8 mouse cellular contexts compared by ENCODE assay signal in genomic region chr19:31663437-31664158, GRCm38 (mm10).
A peak's percentile ranks its signal among the peaks of the same experiment; 100 is the strongest.
DNase-seq lines count a peak whose midpoint lies in the region; ATAC-seq lines count a peak whose summit lies in the region.

No protein-coding gene starts in this region.

- H3K27me3 ChIP-seq in forebrain, embryonic 11.5 days (ENCODE audit: control insufficient read depth, insufficient read depth, low read length), result no peaks in the 10 kb centered on the region
- peaks cover 11% of the 10 kb centered on the region for H3K27me3 ChIP-seq in intestine, embryonic 15.5 days (replicated peaks)
- H3K27me3 ChIP-seq in liver, embryonic 13.5 days, result peaks cover 35% of the 10 kb centered on the region

- no peaks in the 10 kb centered on the region for H3K9me3 ChIP-seq in forebrain, embryonic 11.5 days (ENCODE audit: control insufficient read depth, low read length)
- H3K9me3 ChIP-seq in intestine, embryonic 15.5 days, result no peaks in the 10 kb centered on the region
- H3K9me3 ChIP-seq in liver, embryonic 13.5 days (replicated peaks), result no peaks in the 10 kb centered on the region

- no peaks in the 10 kb centered on the region; the same call in 1 of the 2 replicates for H3K4me1 ChIP-seq in forebrain, embryonic 11.5 days (replicated peaks; ENCODE audit: control insufficient read depth, insufficient read depth, low read length)
- peaks cover 6% of the 10 kb centered on the region; the same call in 1 of the 2 replicates for H3K4me1 ChIP-seq in intestine, embryonic 15.5 days (replicated peaks)
- H3K4me1 ChIP-seq in liver, embryonic 13.5 days (replicated peaks), result peaks cover 7% of the 10 kb centered on the region; the same call in 1 of the 2 replicates

- H3K4me3 ChIP-seq in forebrain, embryonic 11.5 days (ENCODE audit: low read depth, low read length), result peak overlapping the region; percentile 62
- H3K4me3 ChIP-seq in intestine, embryonic 15.5 days (replicated peaks), result peak overlapping the region; percentile 58
- peak overlapping the region; percentile 53 for H3K4me3 ChIP-seq in liver, embryonic 13.5 days (replicated peaks)

- WGBS in forebrain, embryonic 11.5 days, result 5% methylated on average over 39 of the region's 39 CpGs
- 6% methylated on average over 39 of the region's 39 CpGs for WGBS in intestine, embryonic 15.5 days
- WGBS in liver, embryonic 13.5 days (ENCODE audit: insufficient replicate concordance), result 12% methylated on average over 39 of the region's 39 CpGs

- DNase-seq in gastrocnemius, postnatal 10 days, result peak; percentile 27
- no peak for DNase-seq in gastrocnemius, postnatal 36 days
- peak; percentile 60 for DNase-seq in Muller cell, postnatal 12 days (ENCODE audit: inconsistent ontology term)
- peak; percentile 80 for DNase-seq in forebrain, embryonic 11.5 days (ENCODE audit: low spot score)
- DNase-seq in liver, embryonic 13.5 days, result no peak
- peak; percentile 44 to 59 for DNase-seq in right cerebral cortex, adult 2 months (ENCODE audit: low spot score in 2 of 2)
- DNase-seq in ovary, postnatal 36 days (ENCODE audit: low spot score), result no peak

- H3K27ac ChIP-seq in forebrain, embryonic 11.5 days (ENCODE audit: low read depth, low read length), result no peak overlapping the region
- peak overlapping the region; percentile 81 for H3K27ac ChIP-seq in intestine, embryonic 15.5 days
- no peak overlapping the region for H3K27ac ChIP-seq in liver, embryonic 13.5 days

- H3K36me3 ChIP-seq in forebrain, embryonic 11.5 days (ENCODE audit: control insufficient read depth, insufficient read depth, low read length), result no peaks in the 10 kb centered on the region
- H3K36me3 ChIP-seq in intestine, embryonic 15.5 days, result no peaks in the 10 kb centered on the region
- H3K36me3 ChIP-seq in liver, embryonic 13.5 days, result no peaks in the 10 kb centered on the region

- intact Hi-C loops in gastrocnemius, postnatal 36 days (cut with DNase I), result no loop called here

- peak; percentile 86 for ATAC-seq in forebrain, embryonic 11.5 days (replicated peaks; ENCODE audit: low FRiP score)
- peak; percentile 73 for ATAC-seq in intestine, embryonic 15.5 days
- no peak for ATAC-seq in liver, embryonic 13.5 days (ENCODE audit: low read depth)

- peak overlapping the region; percentile 97 for H3K4me2 ChIP-seq in forebrain, embryonic 11.5 days (ENCODE audit: low read depth, low read length, severe bottlenecking)
- peak overlapping the region; percentile 93 for H3K4me2 ChIP-seq in intestine, embryonic 15.5 days (replicated peaks)
- H3K4me2 ChIP-seq in liver, embryonic 13.5 days, result peak overlapping the region; percentile 70

- peak overlapping the region; percentile 75 for H3K9ac ChIP-seq in forebrain, embryonic 11.5 days (ENCODE audit: low read length)
- H3K9ac ChIP-seq in intestine, embryonic 15.5 days, result peak overlapping the region; percentile 68
- peak overlapping the region; percentile 37; the same call in 1 of the 2 replicates for H3K9ac ChIP-seq in liver, embryonic 13.5 days

Comparison
In these comparisons a context has a peak if more than half of its experiments do, and no peak if none do; other contexts are left out.
1. DNase-seq: peak in gastrocnemius, postnatal 10 days (single experiment), Muller cell, postnatal 12 days (single experiment), forebrain, embryonic 11.5 days (single experiment) and right cerebral cortex, adult 2 months (2 of 2); none in gastrocnemius, postnatal 36 days (0 of 2), liver, embryonic 13.5 days (single experiment) and ovary, postnatal 36 days (single experiment).
2. Peak in every context shown above with its lines, with median percentiles within 50 percentile points of each other: H3K4me2 ChIP-seq, H3K4me3 ChIP-seq and H3K9ac ChIP-seq.